Mouse (Mus musculus): ENCODE results near the gene Hao2.

GRCm38 (mm10) chr3:98934041-98934440, 41.0 kb upstream of the Hao2 start:
- TF ChIP-seq POLR2A (IDR thresholded peaks at IDR 0.05; ENCODE audit: insufficient read depth, low read depth, low read length) (no peak), CTCF (IDR thresholded peaks at IDR 0.05) (no peak), EP300 (IDR thresholded peaks at IDR 0.05; ENCODE audit: insufficient read depth, low read depth, low read length) (no peak)
